Mouse (Mus musculus) spleen, postnatal 14 days (tissue): ENCODE results near the gene Lrrc8d.
A peak's percentile ranks its signal among the peaks of the same experiment; 100 is the strongest.
"Not testable (repeated sequence)": the region's sequence is repeated elsewhere in the genome, so short reads cannot be mapped to it uniquely, and the experiment has no call there.

Source experiments
- DNase-seq, 2 experiments: peaks; one replicate each; pipeline ENCODE4 v3.0.0; 2021 to 2022; ENCODE audit warnings: low spot score in 2 of 2

Gene Lrrc8d

DNA sequence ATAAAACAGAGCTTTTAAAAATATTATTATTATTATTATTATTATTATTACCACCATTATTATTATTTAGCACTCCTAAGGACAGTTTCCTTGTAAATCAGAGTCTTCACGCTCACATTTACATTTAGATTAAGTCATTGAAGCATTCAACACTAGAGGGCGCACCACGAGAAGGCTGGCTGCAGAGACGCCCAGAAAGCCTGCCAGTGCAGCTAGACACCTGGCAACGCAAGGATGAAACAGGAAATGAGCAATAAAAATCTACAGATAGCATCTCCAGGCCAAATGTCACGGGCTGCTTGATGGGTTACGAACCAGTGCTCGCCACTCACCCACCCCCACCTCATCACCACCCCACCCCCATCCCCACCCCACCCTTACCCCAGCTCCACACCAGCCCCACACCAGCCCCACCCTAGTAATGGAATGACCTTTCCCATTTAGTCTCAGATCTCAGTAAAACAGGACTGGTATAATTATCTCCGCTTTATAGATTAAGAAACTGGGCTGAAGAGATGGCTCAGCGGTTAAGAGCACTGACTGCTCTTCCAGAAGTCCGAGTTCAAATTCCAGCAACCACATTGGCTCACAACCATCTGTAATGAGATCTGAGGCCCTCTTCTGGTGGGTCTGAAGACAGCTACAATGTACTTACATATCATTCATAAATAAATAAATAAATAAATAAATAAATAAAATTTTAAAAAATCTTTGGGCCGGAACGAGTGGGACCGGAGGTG lies 14.7 kb upstream of the Lrrc8d start:
- DNase-seq, result peak; percentile 50 to 81

DNA sequence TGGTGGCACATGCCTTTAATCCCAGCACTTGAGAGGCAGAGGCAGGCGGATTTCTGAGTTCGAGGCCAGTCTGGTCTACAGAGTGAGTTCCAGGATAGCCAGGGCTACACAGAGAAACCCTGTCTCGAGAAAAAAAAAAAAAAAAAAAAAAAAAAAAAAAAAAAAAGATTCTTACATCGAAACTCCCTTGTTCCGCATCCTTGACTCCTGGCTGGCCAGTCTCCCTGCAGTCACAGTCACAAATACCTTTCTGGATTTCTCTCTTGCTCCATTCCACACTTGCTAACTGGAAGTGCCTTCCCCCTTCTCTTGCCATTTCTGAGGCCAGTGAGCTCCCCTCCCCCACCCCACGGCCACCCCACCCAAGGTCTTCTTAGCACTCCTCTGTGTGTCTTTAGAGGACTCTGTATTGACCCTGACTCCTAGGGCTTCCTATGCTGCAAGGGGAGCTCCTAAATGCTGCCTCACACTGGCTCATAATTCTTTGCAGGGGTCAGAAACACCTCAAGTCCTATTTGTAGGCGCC lies 13.9 kb upstream of the Lrrc8d start:
- not testable (repeated sequence) for DNase-seq

DNA sequence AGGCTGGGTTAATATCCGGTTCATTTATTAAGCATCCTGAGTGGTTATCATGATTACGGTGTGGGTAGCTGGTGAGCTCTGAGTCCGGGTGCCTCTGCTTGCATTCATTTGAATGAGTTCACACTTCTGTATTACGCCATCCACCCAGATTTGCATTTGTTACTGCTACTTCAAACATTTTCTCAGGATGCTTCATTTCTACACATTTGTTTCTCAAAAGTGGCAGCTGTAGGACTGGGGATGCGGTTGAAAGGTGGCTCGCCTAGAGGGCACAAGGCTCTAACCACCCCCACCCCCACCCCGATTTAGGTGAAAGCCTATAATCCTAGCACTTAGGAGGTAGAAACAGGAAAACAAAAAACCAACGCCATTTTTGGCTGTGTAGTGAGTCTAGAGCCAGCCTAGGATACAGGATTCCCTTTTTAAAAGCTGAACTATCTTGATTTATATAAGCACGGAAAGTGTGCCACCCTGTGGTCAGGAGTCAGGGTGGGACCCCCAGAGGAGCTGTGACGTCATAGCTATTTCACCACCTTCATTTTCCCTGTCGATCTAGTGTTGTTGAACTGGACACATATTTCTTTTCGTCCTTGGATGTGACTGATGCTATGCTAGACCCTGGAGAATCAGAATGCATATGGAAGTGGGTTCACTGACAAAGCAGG lies 13.3 kb upstream of the Lrrc8d start:
- DNase-seq, result no peak

- no peak for DNase-seq
These were observed 9.0 kb upstream of the Lrrc8d start for GRCm38 (mm10) chr5:105690502-105691454.

- DNase-seq, result peak in 1 of 2 experiments; percentile 47
These were observed 8.1 kb upstream of the Lrrc8d start for GRCm38 (mm10) chr5:105691645-105692044.

DNA sequence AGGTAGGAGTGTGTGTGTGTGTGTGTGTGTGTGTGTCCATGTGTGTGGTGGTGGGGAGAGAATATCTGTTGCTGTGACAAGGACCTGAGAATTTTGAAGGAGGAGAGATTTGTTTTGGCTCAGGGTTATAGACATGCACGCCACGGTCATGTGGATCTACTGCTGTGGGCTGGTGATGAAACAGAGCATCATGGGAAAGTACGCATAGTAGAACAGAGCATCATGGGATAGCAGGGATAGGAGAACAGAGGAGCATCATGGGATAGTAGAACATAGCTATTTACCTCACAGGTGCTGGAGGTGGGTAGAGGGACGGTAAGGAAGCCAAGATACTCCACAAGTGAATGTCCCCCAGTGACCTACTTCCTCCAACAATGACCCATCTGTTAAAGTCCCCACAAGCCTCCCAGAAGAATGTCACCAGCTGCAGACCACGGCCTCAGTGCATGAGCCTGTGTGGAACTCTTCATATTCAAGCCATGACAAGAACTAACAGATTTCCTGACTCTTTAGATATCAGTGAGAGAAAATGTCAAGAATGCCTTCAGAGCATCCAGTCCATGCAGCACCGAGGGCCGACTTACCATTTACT lies 5.3 kb upstream of the Lrrc8d start:
- no peak for DNase-seq

DNA sequence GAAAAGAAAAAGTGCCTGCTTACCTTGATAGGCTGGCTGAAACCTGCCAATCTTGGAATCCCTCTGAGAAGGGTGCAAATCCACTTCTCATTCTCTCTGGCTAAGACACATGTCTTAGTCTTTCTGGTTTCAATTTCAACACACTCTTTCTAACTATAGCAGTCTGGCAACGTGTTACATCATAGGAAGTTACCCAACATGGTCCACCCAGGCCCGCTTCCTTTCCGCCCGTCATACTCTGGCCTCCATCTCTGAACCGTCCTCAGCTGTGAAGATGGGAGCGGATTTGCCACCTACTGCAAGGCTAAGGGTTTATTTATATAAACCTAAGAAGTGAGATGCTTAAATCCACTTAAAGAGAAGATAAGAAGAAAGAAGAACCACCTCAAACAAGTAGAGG lies 3.7 kb upstream of the Lrrc8d start:
- DNase-seq, result no peak

- no peak for DNase-seq
These were observed 1.9 kb upstream of the Lrrc8d start for GRCm38 (mm10) chr5:105697886-105698285.

DNA sequence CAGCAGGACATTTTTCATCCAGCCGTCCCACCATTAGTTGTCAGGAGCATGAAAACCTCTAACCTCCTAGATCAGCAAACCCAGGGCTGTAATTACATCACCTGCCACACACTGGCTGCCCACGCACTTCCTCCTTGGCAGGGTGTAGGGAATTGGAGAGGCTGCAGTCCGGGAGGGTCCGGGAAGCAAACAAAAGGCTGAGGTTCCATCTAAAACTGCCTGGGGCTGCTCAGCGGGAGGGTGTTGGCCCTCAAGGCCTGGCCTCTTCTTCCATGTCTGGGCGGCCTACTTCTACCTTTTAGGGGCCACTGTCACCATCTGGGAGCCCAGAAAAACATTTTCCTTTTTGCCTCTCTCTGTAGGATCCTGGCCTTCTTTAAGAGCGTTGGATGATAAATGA lies 1.1 kb upstream of the Lrrc8d start:
- no peak for DNase-seq

GRCm38 (mm10) chr5:105700070-105700851 lies 492 bp downstream of the Lrrc8d start:
- peak; percentile 69 to 79 for DNase-seq

DNA sequence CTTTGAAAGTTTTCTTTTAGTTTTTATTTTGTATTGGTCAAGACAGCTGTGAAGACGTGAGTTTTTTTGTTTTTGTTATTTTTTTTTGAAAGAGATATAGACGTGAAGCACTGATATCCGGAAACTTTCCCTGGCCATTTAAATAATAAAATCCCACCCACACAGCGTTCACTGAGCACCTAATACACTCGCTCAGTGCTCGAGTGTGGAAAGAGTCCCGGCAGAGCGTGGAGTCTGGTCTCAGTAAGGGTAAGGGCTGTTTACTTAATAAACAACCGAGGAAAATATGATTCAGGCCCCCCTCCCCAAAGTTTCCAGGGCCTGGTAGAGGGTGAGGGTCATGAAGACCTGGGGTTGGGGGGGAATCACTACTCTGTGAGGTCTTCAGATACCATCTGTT lies 1.6 kb downstream of the Lrrc8d start:
- DNase-seq, result no peak

DNA sequence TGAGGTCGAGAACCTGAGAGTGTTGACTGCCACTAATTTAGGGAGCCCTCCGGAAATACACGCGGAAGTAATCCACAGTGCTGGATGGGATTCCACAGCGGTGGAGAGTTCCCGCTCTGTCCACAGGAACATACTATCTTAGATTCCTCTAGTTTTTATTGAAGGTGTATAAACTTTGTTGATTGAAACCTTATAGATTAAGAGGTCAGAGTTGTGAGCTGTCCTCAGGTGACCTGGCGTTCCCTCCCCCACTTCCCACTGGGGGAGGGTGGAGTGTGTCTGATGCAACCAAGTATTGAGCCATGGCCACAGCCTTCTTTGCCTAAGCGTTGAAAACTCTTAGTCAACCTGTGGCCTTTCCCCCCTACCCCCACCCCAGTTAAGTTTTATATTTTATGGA lies 2.1 kb downstream of the Lrrc8d start:
- DNase-seq, result no peak

DNA sequence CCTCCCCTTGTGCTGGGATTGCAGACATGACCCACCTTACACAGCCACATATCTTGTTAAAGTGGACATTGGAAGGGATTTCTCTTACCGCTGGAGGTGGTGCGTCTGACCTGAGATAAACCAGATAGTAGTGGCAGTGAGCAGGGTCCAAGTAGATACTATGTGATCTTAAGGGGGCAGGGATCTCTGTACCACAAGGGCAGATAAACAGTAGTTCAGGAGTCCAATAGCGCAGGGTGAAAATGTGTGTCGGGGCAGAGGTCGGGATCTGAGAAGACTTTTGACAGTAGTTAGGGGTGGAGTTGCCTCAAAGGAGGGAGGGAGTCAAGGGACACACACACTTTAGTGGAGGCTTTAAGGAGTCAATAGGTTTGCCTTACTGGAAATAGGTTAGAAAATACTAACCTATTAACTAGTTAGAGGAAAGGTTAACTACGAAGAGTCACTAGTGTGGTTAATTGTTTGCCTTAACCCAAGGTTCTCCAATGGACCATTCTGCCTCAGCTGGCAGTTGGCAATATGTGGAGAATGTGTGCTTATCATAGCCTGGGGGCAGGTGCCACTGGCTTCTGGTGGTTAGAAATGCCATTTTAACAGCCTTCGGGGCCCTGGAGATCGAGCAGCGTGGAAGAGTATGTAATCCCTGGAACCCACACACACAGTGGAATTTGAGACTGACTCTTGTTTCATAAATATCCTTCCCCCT lies 3.0 kb downstream of the Lrrc8d start:
- no peak for DNase-seq

GRCm38 (mm10) chr5:105703286-105703655 lies 3.5 kb downstream of the Lrrc8d start:
- DNase-seq, result no peak

- no peak for DNase-seq
These were observed 4.8 kb downstream of the Lrrc8d start for GRCm38 (mm10) chr5:105704573-105704972.

- DNase-seq, result no peak
These were observed 6.9 kb downstream of the Lrrc8d start for GRCm38 (mm10) chr5:105706635-105707034.

DNA sequence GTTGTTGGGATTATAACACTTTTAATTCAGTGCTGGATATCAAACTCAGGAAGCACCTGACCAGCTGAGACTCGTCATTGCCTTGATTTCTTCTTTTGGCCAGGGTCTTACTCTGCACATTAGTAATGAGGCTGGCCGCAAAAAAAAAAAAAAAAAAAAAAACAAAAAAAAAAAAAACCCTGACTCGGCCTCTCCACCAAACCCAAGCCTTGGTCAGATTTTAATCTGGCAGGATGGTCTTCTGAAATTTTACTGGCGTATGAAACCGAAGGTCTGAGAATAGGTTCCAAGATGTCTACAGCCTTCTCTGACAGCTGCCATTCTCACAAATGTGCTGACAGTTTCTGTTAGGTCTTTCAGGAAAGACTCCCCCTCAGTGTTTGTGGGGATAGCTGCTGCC lies 8.5 kb downstream of the Lrrc8d start:
- no peak for DNase-seq

DNA sequence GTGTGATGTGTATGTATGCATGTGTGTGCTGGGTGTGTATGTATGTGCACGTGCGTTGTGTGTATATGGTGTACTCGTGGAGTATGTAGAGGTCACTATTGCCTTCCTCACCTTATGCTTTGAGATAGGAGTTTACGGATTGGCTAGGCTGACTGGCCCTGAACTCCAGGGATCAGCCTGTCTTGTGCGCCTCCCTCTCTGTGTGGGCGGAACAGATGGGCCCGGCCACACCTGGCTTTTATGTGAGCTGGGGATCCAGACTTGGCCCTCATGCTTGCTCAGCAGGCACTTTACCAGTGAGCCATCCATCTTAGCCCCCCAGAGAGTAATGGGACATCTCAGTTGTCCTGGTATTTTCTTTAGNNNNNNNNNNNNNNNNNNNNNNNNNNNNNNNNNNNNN lies 10.7 kb downstream of the Lrrc8d start:
- DNase-seq, result no peak

DNA sequence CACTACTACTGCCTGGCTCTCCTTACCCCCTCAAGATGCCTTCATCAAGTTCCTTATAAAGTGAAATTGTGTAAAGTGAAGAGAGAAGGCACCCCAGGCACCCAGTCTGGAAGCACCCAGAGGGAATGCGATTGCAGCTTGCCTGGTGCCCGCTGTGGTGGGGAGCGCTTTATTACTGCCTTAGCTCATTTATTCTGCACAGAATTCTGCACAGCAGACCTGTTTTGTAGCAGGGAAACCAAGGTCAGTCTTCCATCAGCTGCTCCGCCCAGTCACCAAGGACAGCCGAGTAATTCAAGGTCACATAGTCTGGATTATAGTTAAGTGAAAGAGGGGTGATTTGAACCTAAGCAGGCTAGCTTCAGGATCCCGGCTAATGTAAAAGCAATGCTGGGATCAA lies 14.7 kb downstream of the Lrrc8d start:
- DNase-seq, result no peak

DNA sequence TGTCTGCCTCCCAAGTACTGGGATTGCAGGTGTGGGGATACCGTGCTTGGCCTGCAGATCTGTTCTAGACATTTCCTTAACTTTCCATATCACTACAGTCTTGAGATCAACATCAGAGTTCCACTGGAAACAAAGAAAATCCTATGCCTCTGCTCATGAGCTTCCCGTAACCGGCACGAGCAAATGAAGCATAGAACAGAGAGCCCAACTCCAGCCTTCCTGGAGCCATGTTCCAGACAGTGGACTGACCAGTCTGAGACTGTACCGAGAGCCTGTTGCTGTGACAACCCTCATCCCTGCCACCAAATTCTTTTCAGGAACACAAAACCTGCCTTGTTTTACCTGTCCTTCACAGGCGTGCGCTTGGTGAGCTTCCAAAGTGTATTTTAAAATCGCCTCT lies 15.3 kb downstream of the Lrrc8d start:
- DNase-seq, result no peak
